Mouse (Mus musculus) G1E (cell line): ENCODE measurements at regions not wholly inside any gene's neighbourhood (a gene's known extent, or its start where the extent isn't known, plus 50 kb on each side); places are given as distances from the start of the nearest gene placed in this dataset.
A peak's percentile ranks its signal among the peaks of the same experiment; 100 is the strongest.

Experiments used
- ATAC-seq: 2 replicates; pipeline ENCODE4 v1.8.0; 2016; ENCODE audit warnings: mild to moderate bottlenecking; ENCODE audit not compliant: insufficient number of reproducible peaks, poor library complexity, low FRiP score, severe bottlenecking; ENCODE audit errors: extremely low read depth
- DNase-seq: peaks from one replicate; pipeline ENCODE4 v3.0.0; 2012; ENCODE audit warnings: low spot score
- H3K27me3 ChIP-seq: 2 replicates; pipeline ENCODE4 v1.6.1; 2012; ENCODE audit warnings: mild to moderate bottlenecking, low read length, inconsistent platforms; ENCODE audit not compliant: insufficient read depth
- H3K36me3 ChIP-seq: replicated peaks from 2 replicates; pipeline ENCODE3; 2012; ENCODE audit warnings: mild to moderate bottlenecking, inconsistent platforms
- H3K4me1 ChIP-seq: 2 replicates; pipeline ENCODE4 v1.6.1; 2012; ENCODE audit warnings: low read depth, low read length, inconsistent platforms, mixed read lengths; ENCODE audit not compliant: insufficient read depth
- H3K4me3 ChIP-seq: 2 replicates; pipeline ENCODE4 v1.5.1; 2012; ENCODE audit warnings: low read depth, mild to moderate bottlenecking, inconsistent platforms, low read length, moderate library complexity, mixed read lengths
- H3K9me3 ChIP-seq: replicated peaks from 2 replicates; pipeline ENCODE4 v1.6.1; 2012; ENCODE audit warnings: inconsistent platforms
- CTCF ChIP-seq: IDR thresholded peaks from 2 replicates; pipeline ENCODE4 v1.5.1; 2012; ENCODE audit warnings: low read depth, low read length, inconsistent platforms, mixed read lengths
- GATA1 ChIP-seq: IDR thresholded peaks from 2 replicates; pipeline ENCODE4 v1.6.1; 2012; ENCODE audit warnings: borderline replicate concordance, low read length, inconsistent platforms, mixed read lengths
- GATA2 ChIP-seq: IDR thresholded peaks from 2 replicates; pipeline ENCODE4 v1.6.1; 2012; ENCODE audit warnings: low read depth, low read length, inconsistent platforms, borderline replicate concordance
- POLR2AphosphoS5 ChIP-seq: IDR thresholded peaks from 2 replicates; pipeline ENCODE4 v1.6.1; 2012; ENCODE audit warnings: low read depth, low read length, inconsistent platforms; ENCODE audit not compliant: insufficient replicate concordance
- TAL1 ChIP-seq: conservative IDR thresholded peaks from 2 replicates; pipeline ENCODE4 v1.6.1; 2012; ENCODE audit warnings: low read depth, low read length, inconsistent platforms, mixed read lengths

GRCm38 (mm10) chr12:106956266-106956665, 532.2 kb upstream of the 3110018I06Rik start:
- Histone ChIP-seq H3K4me1 (no peaks in the 10 kb centered on the region), H3K36me3 (no peaks in the 10 kb centered on the region), H3K27me3 (no peaks in the 10 kb centered on the region), H3K9me3 (peaks cover 86% of the 10 kb centered on the region), H3K4me3 (no peak overlapping the region)
- TF ChIP-seq GATA2 = no peak
- no peak for TF ChIP-seq POLR2AphosphoS5
- no peak for TF ChIP-seq CTCF
- no peak for TF ChIP-seq TAL1
- TF ChIP-seq GATA1 = no peak
- ATAC-seq (no peak), DNase-seq (no peak)

DNA sequence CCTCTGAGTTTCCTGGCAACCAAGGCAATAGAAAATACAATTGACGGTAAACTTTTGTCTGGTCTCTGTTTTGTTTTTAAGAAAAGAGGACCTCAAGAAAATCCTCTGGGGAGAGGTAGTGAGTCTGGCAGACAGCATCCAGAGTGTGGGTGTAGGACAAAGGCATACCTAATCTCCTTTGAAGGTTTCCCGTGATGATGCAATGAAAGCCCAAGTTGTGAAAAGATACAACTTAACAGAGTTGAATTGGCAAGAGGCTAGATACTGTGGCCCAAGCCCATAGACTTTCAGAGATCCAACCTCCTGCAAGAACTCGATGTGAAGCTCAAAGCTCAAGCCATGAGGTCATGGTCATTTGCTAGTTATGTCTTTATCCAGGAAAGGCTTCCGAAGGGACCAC, 526.4 kb upstream of the 3110018I06Rik start:
- ATAC-seq (no peak), DNase-seq (no peak)
- Histone ChIP-seq H3K4me3 (no peak overlapping the region), H3K27me3 (no peaks in the 10 kb centered on the region), H3K4me1 (no peaks in the 10 kb centered on the region), H3K9me3 (peaks cover 87% of the 10 kb centered on the region), H3K36me3 (no peaks in the 10 kb centered on the region)
- TF ChIP-seq GATA1 (no peak), TAL1 (no peak), CTCF (no peak), GATA2 (no peak), POLR2AphosphoS5 (no peak)

GRCm38 (mm10) chr12:106963762-106964161, 524.7 kb upstream of the 3110018I06Rik start:
- no peak for ATAC-seq
- Histone ChIP-seq H3K27me3 (no peaks in the 10 kb centered on the region), H3K9me3 (peaks cover 86% of the 10 kb centered on the region), H3K4me1 (no peaks in the 10 kb centered on the region), H3K36me3 (no peaks in the 10 kb centered on the region), H3K4me3 (no peak overlapping the region)
- TF ChIP-seq CTCF (peak; percentile 35; the same call in 1 of the 2 replicates), GATA2 (no peak)
- DNase-seq = no peak

DNA sequence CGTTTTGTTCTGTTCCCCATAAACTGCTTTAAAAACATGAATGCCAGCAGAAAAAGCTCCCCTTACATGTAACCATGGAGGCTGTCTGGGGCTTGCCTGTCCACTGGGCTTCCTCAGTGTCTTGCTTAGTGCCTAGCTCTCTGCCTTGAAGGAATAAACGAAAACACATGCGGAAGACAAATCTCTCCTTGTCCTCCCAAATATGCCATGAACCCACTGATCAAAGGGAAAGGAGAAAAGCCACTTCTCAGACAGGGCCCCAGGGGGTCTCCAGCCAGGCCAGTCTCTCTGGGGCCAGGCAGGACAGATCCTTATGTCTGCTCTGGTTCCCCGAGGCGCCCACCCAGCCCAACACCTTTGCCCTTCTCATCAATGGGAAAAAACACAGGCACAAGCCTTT, 518.6 kb upstream of the 3110018I06Rik start:
- Histone ChIP-seq H3K4me3 (no peak overlapping the region), H3K27me3 (no peaks in the 10 kb centered on the region), H3K9me3 (peaks cover 93% of the 10 kb centered on the region), H3K36me3 (no peaks in the 10 kb centered on the region), H3K4me1 (no peaks in the 10 kb centered on the region)
- ATAC-seq = no peak
- TF ChIP-seq GATA1 = no peak
- no peak for DNase-seq

DNA sequence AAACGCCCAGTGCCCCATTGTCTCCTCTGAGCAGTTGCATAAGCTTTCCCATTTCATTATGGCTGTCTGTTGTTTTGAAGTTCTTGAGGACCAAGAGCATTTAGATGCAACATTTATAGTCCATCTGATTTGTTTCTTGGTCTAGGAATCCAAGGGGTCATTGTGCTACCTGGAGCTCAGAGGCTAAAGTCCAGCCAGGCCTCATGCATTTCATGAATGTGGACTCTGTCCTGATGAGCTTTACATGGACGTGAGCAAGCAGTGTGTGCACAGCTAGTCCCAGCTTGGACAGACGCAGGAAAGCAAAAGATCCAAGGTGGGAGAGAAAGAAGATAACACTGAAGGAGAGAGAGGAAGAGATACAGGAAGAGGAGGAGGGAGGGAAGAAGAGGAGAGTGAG, 496.0 kb upstream of the 3110018I06Rik start:
- Histone ChIP-seq H3K4me1 (no peaks in the 10 kb centered on the region), H3K36me3 (no peaks in the 10 kb centered on the region), H3K4me3 (no peak overlapping the region), H3K9me3 (peaks cover 83% of the 10 kb centered on the region), H3K27me3 (no peaks in the 10 kb centered on the region)
- DNase-seq (no peak), ATAC-seq (no peak)
- TF ChIP-seq POLR2AphosphoS5 = no peak
- TF ChIP-seq GATA1 = no peak
- TF ChIP-seq CTCF = no peak
- TF ChIP-seq TAL1 = no peak
- TF ChIP-seq GATA2 = no peak

- no peaks in the 10 kb centered on the region for H3K36me3 ChIP-seq
- peaks cover 83% of the 10 kb centered on the region for H3K9me3 ChIP-seq
Measured at GRCm38 (mm10) chr12:106993011-106993410, 495.4 kb upstream of the 3110018I06Rik start.

More at GRCm38 (mm10) chr12:106993011-106993410, 495.4 kb upstream of the 3110018I06Rik start:
- H3K4me1 ChIP-seq = no peaks in the 10 kb centered on the region
- TF ChIP-seq TAL1 = no peak
- no peak for TF ChIP-seq POLR2AphosphoS5
- TF ChIP-seq CTCF = no peak
- no peak for TF ChIP-seq GATA2
- no peak for TF ChIP-seq GATA1
- H3K4me3 ChIP-seq = no peak overlapping the region
- no peaks in the 10 kb centered on the region for H3K27me3 ChIP-seq
- ATAC-seq (no peak), DNase-seq (no peak)
